Comparison of ENCODE assay signal across 8 mouse cellular contexts in genomic region chr4:124575269-124575954, GRCm38 (mm10). TPM values are rescaled to one million over a fixed set of nuclear protein-coding genes. Genes with fewer than 3 reads are reported as not detected.
DNase-seq lines count a peak whose midpoint lies in the region; ATAC-seq and TF ChIP-seq lines count a peak whose summit lies in the region.

No protein-coding gene starts in this region.

- peaks cover 3% of the 10 kb centered on the region; the same call in 1 of the 2 replicates for H3K9me3 ChIP-seq in midbrain, embryonic 12.5 days

- H3K27ac ChIP-seq in layer of hippocampus, adult 2 months, result peak overlapping the region; percentile 86
- no peak overlapping the region for H3K27ac ChIP-seq in midbrain, embryonic 12.5 days (replicated peaks)

- 2% methylated on average over 51 of the region's 61 CpGs for WGBS in midbrain, embryonic 12.5 days

- TF ChIP-seq CTCF in layer of hippocampus, adult 2 months (conservative IDR thresholded peaks at IDR 0.05), result no peak

- DNase-seq in cerebellum, postnatal 25 days, result peak; percentile 27 to 41
- DNase-seq in cerebellum, adult 8-10 months, result no peak
- peak; percentile 42 for DNase-seq in R1 (ENCODE audit: low read depth, low spot score)
- peak; percentile 73 to 76 for DNase-seq in frontal cortex, adult 2 months (ENCODE audit: extremely low spot score in 1 of 2, low spot score in 1 of 2)
- peak; percentile 63 to 87 for DNase-seq in layer of hippocampus, adult 2 months (ENCODE audit: low spot score in 2 of 2)
- DNase-seq in yolk sac, embryonic 10.5 days (ENCODE audit: low spot score), result peak; percentile 21
- no peak for DNase-seq in ovary, adult 18-20 months (ENCODE audit: low spot score)

- no peaks in the 10 kb centered on the region for H3K36me3 ChIP-seq in midbrain, embryonic 12.5 days

- H3K9ac ChIP-seq in midbrain, embryonic 12.5 days (replicated peaks), result peak overlapping the region; percentile 71

- peak overlapping the region; percentile 99 for H3K4me2 ChIP-seq in midbrain, embryonic 12.5 days (replicated peaks)

- H3K27me3 ChIP-seq in midbrain, embryonic 12.5 days, result peaks cover 69% of the 10 kb centered on the region

- H3K4me1 ChIP-seq in midbrain, embryonic 12.5 days, result peaks cover 19% of the 10 kb centered on the region

- ATAC-seq in midbrain, embryonic 12.5 days (ENCODE audit: low FRiP score, low read depth), result peak; percentile 44

- H3K4me3 ChIP-seq in layer of hippocampus, adult 2 months, result peak overlapping the region; percentile 45
- peak overlapping the region; percentile 59 for H3K4me3 ChIP-seq in midbrain, embryonic 12.5 days

RNA-seq across cellular contexts. Expression of gene 3100002H09Rik, which starts 35.2 kb away (rescaled TPM):
- polyA plus RNA-seq in frontal cortex, adult 2 months (2012; rRNA removed), result 0.14 and 0.21 TPM in 2 replicates
- 1 to 10 TPM in 1 of 2 experiments, under 1 TPM in 1; 0.98 to 2.3 TPM for total RNA-seq in layer of hippocampus, adult 2 months (2021)
- polyA plus RNA-seq in midbrain, embryonic 12.5 days (2016; fragmentation: Nextera tagmentation; extraction: Ambion mirVana), result 1.1 and 1.6 TPM in 2 replicates

Comparison
In these comparisons a context has a peak if more than half of its experiments do, and no peak if none do; other contexts are left out.
1. DNase-seq: peak in cerebellum, postnatal 25 days (2 of 2), R1 (single experiment), frontal cortex, adult 2 months (2 of 2), layer of hippocampus, adult 2 months (2 of 2) and yolk sac, embryonic 10.5 days (single experiment); none in cerebellum, adult 8-10 months (single experiment) and ovary, adult 18-20 months (single experiment).